In the genomic region with DNA sequence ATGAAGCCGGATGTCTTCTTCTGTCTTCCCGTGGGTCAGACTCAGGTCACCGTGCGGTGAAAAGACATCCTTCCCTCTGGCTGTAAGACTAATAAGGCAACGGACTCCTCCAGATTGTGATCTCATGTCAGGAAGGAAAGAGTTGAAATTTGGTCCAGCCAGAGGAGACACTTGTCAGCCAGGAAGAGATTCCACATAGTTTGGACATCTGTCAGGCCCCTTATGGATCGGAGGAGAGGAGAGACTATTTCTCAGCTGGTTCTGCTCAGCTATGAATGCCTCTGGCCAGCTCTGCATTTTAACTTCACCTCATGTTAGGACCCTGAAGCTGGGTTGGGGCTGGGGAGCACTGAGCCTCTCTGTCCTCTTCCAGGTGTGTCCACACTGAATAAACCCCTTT, we compare ENCODE assay signal across 12 mouse cellular contexts. TPM values are rescaled to one million over a fixed set of nuclear protein-coding genes. Genes with fewer than 3 reads are reported as not detected.
DNase-seq lines count a peak whose midpoint lies in the region; ATAC-seq lines count a peak whose summit lies in the region.
"Had no signal": no experiment of that assay in that cellular context is flagged by ENCODE, and none has a peak within 500 bp of the region (broad histone marks: within the 10 kb centered on the region; RNA-seq: fewer than 3 reads in every experiment).

No protein-coding gene starts in this region.

- peak overlapping the region; percentile 56 for H3K9ac ChIP-seq in heart, embryonic 11.5 days (ENCODE audit: low read depth, low read length)
- no peak overlapping the region for H3K9ac ChIP-seq in neural tube, embryonic 11.5 days (ENCODE audit: low read length)
- no peak overlapping the region for H3K9ac ChIP-seq in stomach, embryonic 16.5 days (ENCODE audit: low read length)

- no peaks in the 10 kb centered on the region for H3K27me3 ChIP-seq in heart, embryonic 11.5 days (ENCODE audit: control insufficient read depth, insufficient read depth, low read length)
- H3K27me3 ChIP-seq in neural tube, embryonic 11.5 days (ENCODE audit: control insufficient read depth, insufficient read depth, low read length), result no peaks in the 10 kb centered on the region
- H3K27me3 ChIP-seq in stomach, embryonic 16.5 days (ENCODE audit: control insufficient read depth, insufficient read depth, low read length), result no peaks in the 10 kb centered on the region

- intact Hi-C loops in heart, postnatal 14 days (cut with DNase I), result no loop called here

- peak overlapping the region; percentile 99 for H3K27ac ChIP-seq in heart, embryonic 11.5 days (ENCODE audit: low read depth, low read length)
- 0 out of 2 replicates have a peak overlapping the region, but pooled peaks have one; percentile 8 for H3K27ac ChIP-seq in neural tube, embryonic 11.5 days (ENCODE audit: low read depth, low read length)
- peak overlapping the region; percentile 26; the same call in 1 of the 2 replicates for H3K27ac ChIP-seq in stomach, embryonic 16.5 days (ENCODE audit: low read length)
- H3K27ac ChIP-seq: macrophage had no signal

- H3K4me2 ChIP-seq in heart, embryonic 11.5 days, result peak overlapping the region; percentile 61
- H3K4me2 ChIP-seq in neural tube, embryonic 11.5 days (ENCODE audit: low read depth), result no peak overlapping the region
- no peak overlapping the region for H3K4me2 ChIP-seq in stomach, embryonic 16.5 days (ENCODE audit: low read depth, low read length)

- no peaks in the 10 kb centered on the region for H3K9me3 ChIP-seq in heart, embryonic 11.5 days (replicated peaks; ENCODE audit: control insufficient read depth, low read length)
- no peaks in the 10 kb centered on the region for H3K9me3 ChIP-seq in neural tube, embryonic 11.5 days (ENCODE audit: control insufficient read depth, low read length)
- H3K9me3 ChIP-seq in stomach, embryonic 16.5 days (replicated peaks; ENCODE audit: control insufficient read depth, low read length), result no peaks in the 10 kb centered on the region

- ATAC-seq in heart, embryonic 11.5 days (replicated peaks; ENCODE audit: insufficient number of reproducible peaks, low FRiP score, low TSS enrichment), result no peak
- no peak for ATAC-seq in neural tube, embryonic 11.5 days (ENCODE audit: insufficient read depth, low FRiP score, low TSS enrichment)
- no peak for ATAC-seq in stomach, embryonic 16.5 days (ENCODE audit: insufficient read depth, low FRiP score)
- ATAC-seq in megakaryocyte-erythroid progenitor cell, adult 5-6 weeks (replicated peaks; ENCODE audit: low FRiP score, low TSS enrichment, poor library complexity, severe bottlenecking), result no peak

- H3K4me3 ChIP-seq in heart, embryonic 11.5 days (ENCODE audit: low read depth, low read length), result 0 out of 2 replicates have a peak overlapping the region, but pooled peaks have one; percentile 2
- no peak overlapping the region for H3K4me3 ChIP-seq in neural tube, embryonic 11.5 days (ENCODE audit: low read depth, low read length)
- H3K4me3 ChIP-seq in stomach, embryonic 16.5 days (replicated peaks; ENCODE audit: low read length), result no peak overlapping the region
- H3K4me3 ChIP-seq: erythroblast, embryonic 14.5 days had no signal

- WGBS in heart, embryonic 11.5 days (ENCODE audit: insufficient replicate concordance), result 33% methylated on average over 6 of the region's 6 CpGs
- 75% methylated on average over 6 of the region's 6 CpGs for WGBS in neural tube, embryonic 11.5 days
- 46% methylated on average over 6 of the region's 6 CpGs for WGBS in stomach, embryonic 16.5 days

- DNase-seq in heart, postnatal 14 days, result no peak
- no peak for DNase-seq in neural tube, embryonic 11.5 days (ENCODE audit: low spot score)
- no peak for DNase-seq in neural tube, embryonic 10.5 days (ENCODE audit: extremely low spot score, low spot score)
- DNase-seq in kidney, postnatal 10 days, result peak; percentile 38
- DNase-seq in urinary bladder, postnatal 36 days (ENCODE audit: low spot score in 2 of 2), result no peak
- DNase-seq: thymus, adult 18-20 months had no signal

- no peaks in the 10 kb centered on the region for H3K36me3 ChIP-seq in heart, embryonic 11.5 days (ENCODE audit: control insufficient read depth, insufficient read depth, low read length)
- H3K36me3 ChIP-seq in neural tube, embryonic 11.5 days (ENCODE audit: control insufficient read depth, insufficient read depth, low read length), result no peaks in the 10 kb centered on the region
- H3K36me3 ChIP-seq in stomach, embryonic 16.5 days (ENCODE audit: control insufficient read depth, insufficient read depth, low read length), result no peaks in the 10 kb centered on the region

- peaks cover 51% of the 10 kb centered on the region for H3K4me1 ChIP-seq in heart, embryonic 11.5 days (ENCODE audit: control insufficient read depth, insufficient read depth, low read length)
- H3K4me1 ChIP-seq in neural tube, embryonic 11.5 days (ENCODE audit: control insufficient read depth, insufficient read depth, low read length), result no peaks in the 10 kb centered on the region
- peaks cover 11% of the 10 kb centered on the region for H3K4me1 ChIP-seq in stomach, embryonic 16.5 days (ENCODE audit: control insufficient read depth, insufficient read depth, low read length)

RNA-seq across cellular contexts. Expression of a gene that starts 30.1 kb away (rescaled TPM):
- polyA plus RNA-seq in heart, embryonic 11.5 days (2014; fragmentation: Nextera tagmentation; extraction: Ambion mirVana), result 0.16 and 0.52 TPM in 2 replicates
- total RNA-seq in heart, postnatal 14 days (2021), result 1 to 10 TPM in 1 of 2 experiments, under 1 TPM in 1; 0.66 to 2.5 TPM
- not detected in 2 replicates for polyA plus RNA-seq in neural tube, embryonic 11.5 days (2014; fragmentation: Nextera tagmentation; extraction: Ambion mirVana)
- 0.06 and 0.16 TPM in 2 replicates for polyA plus RNA-seq in stomach, embryonic 16.5 days (2015; fragmentation: Nextera tagmentation; extraction: Ambion mirVana)
- not detected in 2 replicates for total RNA-seq in megakaryocyte-erythroid progenitor cell, adult 5-6 weeks (2014; fragmentation: Nextera tagmentation)
- total RNA-seq in megakaryocyte-erythroid progenitor cell, adult 5-6 weeks (2017), result not detected in 2 replicates
- total RNA-seq: hematopoietic stem cell, adult 5-6 weeks had no signal
- polyA plus RNA-seq: macrophage had no signal

RNA-seq across cellular contexts. Expression of a gene that starts 36.0 kb away (rescaled TPM):
- polyA plus RNA-seq in heart, embryonic 11.5 days (2014; fragmentation: Nextera tagmentation; extraction: Ambion mirVana), result 138 and 139 TPM in 2 replicates
- total RNA-seq in heart, postnatal 14 days (2021), result over 10,000 TPM; 12,884 to 13,789 TPM
- 1.8 and 2.0 TPM in 2 replicates for polyA plus RNA-seq in neural tube, embryonic 11.5 days (2014; fragmentation: Nextera tagmentation; extraction: Ambion mirVana)
- 1.6 and 2.5 TPM in 2 replicates for polyA plus RNA-seq in stomach, embryonic 16.5 days (2015; fragmentation: Nextera tagmentation; extraction: Ambion mirVana)
- total RNA-seq in megakaryocyte-erythroid progenitor cell, adult 5-6 weeks (2014; fragmentation: Nextera tagmentation), result not detected in 2 replicates
- not detected in 2 replicates for total RNA-seq in megakaryocyte-erythroid progenitor cell, adult 5-6 weeks (2017)
- total RNA-seq: hematopoietic stem cell, adult 5-6 weeks had no signal
- polyA plus RNA-seq: erythroblast, embryonic 14.5 days; macrophage had no signal

Comparison
In these comparisons a context has a peak if more than half of its experiments do, and no peak if none do; other contexts are left out.
1. H3K27ac ChIP-seq: peak in every context shown above with its lines; median percentile 99 in heart, embryonic 11.5 days; 26 in stomach, embryonic 16.5 days; 8 in neural tube, embryonic 11.5 days.
2. RNA of a gene that starts 36.0 kb away (polyA plus RNA-seq): 138 to 139 TPM in heart, embryonic 11.5 days; 1.6 to 2.5 TPM in stomach, embryonic 16.5 days and 1.8 to 2.0 TPM in neural tube, embryonic 11.5 days; every median in the first group is over 10 times any median in the second.